Mouse (Mus musculus): ENCODE measurements around the gene Csnk2a1. TPM values are rescaled to one million over a fixed set of nuclear protein-coding genes. Genes with fewer than 3 reads are reported as not detected.

Gene Csnk2a1
- polyA plus RNA-seq, 1 experiment from 2014 or later = 106 TPM

DNA sequence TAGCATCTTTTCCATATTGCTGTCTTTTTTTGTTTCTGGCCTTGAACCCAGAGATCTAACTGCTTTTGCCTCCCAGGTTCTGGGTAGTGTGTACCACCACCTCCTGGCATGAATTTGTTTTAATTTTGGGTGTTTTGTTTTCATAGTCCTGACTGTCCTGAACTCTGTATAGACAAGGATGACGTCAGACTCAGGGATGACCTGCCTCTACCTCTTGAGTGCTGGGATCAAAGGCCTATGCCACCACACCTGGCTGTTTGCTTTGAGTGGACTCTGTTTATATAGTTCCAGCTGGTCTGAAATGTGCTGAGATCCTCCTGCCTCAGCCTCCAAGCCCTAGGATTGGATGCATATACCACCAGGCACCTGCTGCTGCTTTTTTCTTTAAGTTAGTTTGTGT is 11.3 kb downstream of the Csnk2a1 start:
- Histone ChIP-seq H3K9me3 (ENCODE audit: control insufficient read depth, low read length) (no peaks in the 10 kb centered on the region), H3K4me3 (ENCODE audit: control insufficient read depth in 1 of 2, insufficient read depth in 1 of 2, low read depth in 1 of 2, low read length in 2 of 2) (no peak overlapping the region), H3K4me1 (ENCODE audit: control insufficient read depth in 2 of 2, insufficient read depth in 2 of 2, low read length in 2 of 2) (peaks cover 0 to 3% of the 10 kb centered on the region in 2 experiments; a peak in 1 of 4 replicates), H3K27me3 (ENCODE audit: control insufficient read depth, insufficient read depth, low read length) (no peaks in the 10 kb centered on the region), H3K4me2 (ENCODE audit: low read length) (no peak overlapping the region), H3K9ac (ENCODE audit: low read length) (no peak overlapping the region), H3K36me3 (ENCODE audit: control insufficient read depth, insufficient read depth, low read length) (peaks cover 38% of the 10 kb centered on the region), H3K27ac (replicated peaks in 1 of 2; ENCODE audit: control insufficient read depth in 1 of 2, insufficient read depth in 1 of 2, low read depth in 2 of 2, low read length in 2 of 2) (no peak overlapping the region)
- WGBS = 90% methylated on average over 1 of the region's 1 CpGs
- no peak for ATAC-seq (ENCODE audit: insufficient number of reproducible peaks, insufficient read depth, low FRiP score, low read depth)

DNA sequence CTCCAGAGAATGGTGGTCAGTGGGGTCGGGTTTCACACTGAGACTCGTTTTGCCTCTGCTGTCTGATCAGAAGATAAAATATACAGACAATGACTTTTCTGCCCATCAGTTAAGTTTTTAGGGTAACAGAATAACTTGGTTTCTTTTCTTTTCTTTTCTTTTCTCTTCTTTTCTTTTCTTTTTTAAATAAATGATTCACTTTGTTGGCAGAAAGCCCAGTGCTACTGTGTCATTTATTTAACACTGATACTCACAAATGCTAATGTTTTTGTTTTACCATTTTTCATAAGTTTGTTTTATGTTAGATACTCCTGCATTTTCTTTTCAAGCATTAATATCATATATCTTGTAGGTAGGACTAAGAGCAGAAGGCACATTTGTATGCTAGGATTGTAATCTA is 13.9 kb downstream of the Csnk2a1 start:
- H3K4me2 ChIP-seq (ENCODE audit: low read length) = no peak overlapping the region
- no peaks in the 10 kb centered on the region for H3K9me3 ChIP-seq (ENCODE audit: control insufficient read depth, low read length)
- H3K4me1 ChIP-seq (ENCODE audit: control insufficient read depth in 2 of 2, insufficient read depth in 2 of 2, low read length in 2 of 2) = peaks cover 0 to 3% of the 10 kb centered on the region in 2 experiments; a peak in 1 of 4 replicates
- H3K27me3 ChIP-seq (ENCODE audit: control insufficient read depth, insufficient read depth, low read length) = no peaks in the 10 kb centered on the region
- WGBS = 33% methylated on average over 2 of the region's 2 CpGs
- H3K9ac ChIP-seq (ENCODE audit: low read length) = no peak overlapping the region
- H3K36me3 ChIP-seq (ENCODE audit: control insufficient read depth, insufficient read depth, low read length) = peaks cover 35% of the 10 kb centered on the region
- no peak for ATAC-seq (ENCODE audit: insufficient number of reproducible peaks, insufficient read depth, low FRiP score, low read depth)
- no peak overlapping the region for H3K4me3 ChIP-seq (ENCODE audit: control insufficient read depth in 1 of 2, insufficient read depth in 1 of 2, low read depth in 1 of 2, low read length in 2 of 2)
- no peak overlapping the region for H3K27ac ChIP-seq (replicated peaks in 1 of 2; ENCODE audit: control insufficient read depth in 1 of 2, insufficient read depth in 1 of 2, low read depth in 2 of 2, low read length in 2 of 2)

GRCm38 (mm10) chr2:152247213-152247612 is 20.6 kb downstream of the Csnk2a1 start:
- peaks cover 27% of the 10 kb centered on the region for H3K36me3 ChIP-seq (ENCODE audit: control insufficient read depth, insufficient read depth, low read length)
- H3K4me1 ChIP-seq (ENCODE audit: control insufficient read depth in 2 of 2, insufficient read depth in 2 of 2, low read length in 2 of 2) = peaks cover 0 to 4% of the 10 kb centered on the region in 2 experiments; a peak in 1 of 4 replicates
- no peak overlapping the region for H3K4me2 ChIP-seq (ENCODE audit: low read length)
- ATAC-seq (ENCODE audit: insufficient number of reproducible peaks, insufficient read depth, low FRiP score, low read depth) = no peak
- no peak overlapping the region for H3K4me3 ChIP-seq (ENCODE audit: control insufficient read depth in 1 of 2, insufficient read depth in 1 of 2, low read depth in 1 of 2, low read length in 2 of 2)
- H3K9ac ChIP-seq (ENCODE audit: low read length) = no peak overlapping the region
- 85% methylated on average over 1 of the region's 1 CpGs for WGBS
- no peak overlapping the region for H3K27ac ChIP-seq (replicated peaks in 1 of 2; ENCODE audit: control insufficient read depth in 1 of 2, insufficient read depth in 1 of 2, low read depth in 2 of 2, low read length in 2 of 2)
- no peaks in the 10 kb centered on the region for H3K27me3 ChIP-seq (ENCODE audit: control insufficient read depth, insufficient read depth, low read length)
- H3K9me3 ChIP-seq (ENCODE audit: control insufficient read depth, low read length) = no peaks in the 10 kb centered on the region

GRCm38 (mm10) chr2:152250511-152250910 is 23.9 kb downstream of the Csnk2a1 start:
- H3K36me3 ChIP-seq (ENCODE audit: control insufficient read depth, insufficient read depth, low read length) = peaks cover 52% of the 10 kb centered on the region
- 46% methylated on average over 2 of the region's 4 CpGs for WGBS
- no peak overlapping the region for H3K4me2 ChIP-seq (ENCODE audit: low read length)
- ATAC-seq (ENCODE audit: insufficient number of reproducible peaks, insufficient read depth, low FRiP score, low read depth) = no peak
- no peak overlapping the region for H3K4me3 ChIP-seq (ENCODE audit: control insufficient read depth in 1 of 2, insufficient read depth in 1 of 2, low read depth in 1 of 2, low read length in 2 of 2)
- peaks cover 0 to 4% of the 10 kb centered on the region in 2 experiments; a peak in 1 of 4 replicates for H3K4me1 ChIP-seq (ENCODE audit: control insufficient read depth in 2 of 2, insufficient read depth in 2 of 2, low read length in 2 of 2)
- H3K27ac ChIP-seq (replicated peaks in 1 of 2; ENCODE audit: control insufficient read depth in 1 of 2, insufficient read depth in 1 of 2, low read depth in 2 of 2, low read length in 2 of 2) = 0 out of 4 replicates have a peak overlapping the region, but pooled peaks of 1 of the 2 experiments have one; percentile 33
- H3K9me3 ChIP-seq (ENCODE audit: control insufficient read depth, low read length) = no peaks in the 10 kb centered on the region
- H3K9ac ChIP-seq (ENCODE audit: low read length) = no peak overlapping the region
- no peaks in the 10 kb centered on the region for H3K27me3 ChIP-seq (ENCODE audit: control insufficient read depth, insufficient read depth, low read length)

GRCm38 (mm10) chr2:152259739-152260138 is 33.1 kb downstream of the Csnk2a1 start:
- H3K4me2 ChIP-seq (ENCODE audit: low read length) = no peak overlapping the region
- 90% methylated on average over 1 of the region's 1 CpGs for WGBS
- H3K4me1 ChIP-seq (ENCODE audit: control insufficient read depth in 2 of 2, insufficient read depth in 2 of 2, low read length in 2 of 2) = no peaks in the 10 kb centered on the region
- ATAC-seq (ENCODE audit: insufficient number of reproducible peaks, insufficient read depth, low FRiP score, low read depth) = no peak
- H3K9ac ChIP-seq (ENCODE audit: low read length) = no peak overlapping the region
- H3K27ac ChIP-seq (replicated peaks in 1 of 2; ENCODE audit: control insufficient read depth in 1 of 2, insufficient read depth in 1 of 2, low read depth in 2 of 2, low read length in 2 of 2) = no peak overlapping the region
- no peaks in the 10 kb centered on the region for H3K27me3 ChIP-seq (ENCODE audit: control insufficient read depth, insufficient read depth, low read length)
- H3K9me3 ChIP-seq (ENCODE audit: control insufficient read depth, low read length) = no peaks in the 10 kb centered on the region
- no peak overlapping the region for H3K4me3 ChIP-seq (ENCODE audit: control insufficient read depth in 1 of 2, insufficient read depth in 1 of 2, low read depth in 1 of 2, low read length in 2 of 2)
- peaks cover 85% of the 10 kb centered on the region for H3K36me3 ChIP-seq (ENCODE audit: control insufficient read depth, insufficient read depth, low read length)

DNA sequence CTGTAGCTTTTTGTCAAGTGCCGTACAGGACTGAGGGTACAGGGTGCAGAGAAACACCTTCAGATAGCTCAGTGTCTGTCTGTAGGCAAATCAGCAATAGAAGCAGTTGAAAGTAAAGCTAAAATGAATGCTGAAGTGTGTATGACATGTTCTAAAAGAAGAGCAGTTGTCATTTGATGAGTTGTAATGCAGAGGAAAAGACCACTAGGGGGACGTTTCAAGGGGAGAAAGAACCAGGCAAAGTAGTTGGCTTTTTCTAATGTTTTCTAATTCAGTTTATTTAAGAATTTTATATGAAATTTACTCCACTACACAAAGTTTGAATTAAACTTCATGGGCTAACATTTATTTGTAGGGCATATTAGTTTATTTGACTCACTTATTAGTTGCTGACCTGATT is 47.0 kb downstream of the Csnk2a1 start:
- no peak for ATAC-seq (ENCODE audit: insufficient number of reproducible peaks, insufficient read depth, low FRiP score, low read depth)
- no peak overlapping the region for H3K4me2 ChIP-seq (ENCODE audit: low read length)
- H3K9me3 ChIP-seq (ENCODE audit: control insufficient read depth, low read length) = no peaks in the 10 kb centered on the region
- H3K4me1 ChIP-seq (ENCODE audit: control insufficient read depth in 2 of 2, insufficient read depth in 2 of 2, low read length in 2 of 2) = no peaks in the 10 kb centered on the region
- peaks cover 85% of the 10 kb centered on the region for H3K36me3 ChIP-seq (ENCODE audit: control insufficient read depth, insufficient read depth, low read length)
- H3K27me3 ChIP-seq (ENCODE audit: control insufficient read depth, insufficient read depth, low read length) = no peaks in the 10 kb centered on the region
- 74% methylated on average over 2 of the region's 2 CpGs for WGBS
- H3K9ac ChIP-seq (ENCODE audit: low read length) = no peak overlapping the region
- no peak overlapping the region for H3K4me3 ChIP-seq (ENCODE audit: control insufficient read depth in 1 of 2, insufficient read depth in 1 of 2, low read depth in 1 of 2, low read length in 2 of 2)
- no peak overlapping the region for H3K27ac ChIP-seq (replicated peaks in 1 of 2; ENCODE audit: control insufficient read depth in 1 of 2, insufficient read depth in 1 of 2, low read depth in 2 of 2, low read length in 2 of 2)

DNA sequence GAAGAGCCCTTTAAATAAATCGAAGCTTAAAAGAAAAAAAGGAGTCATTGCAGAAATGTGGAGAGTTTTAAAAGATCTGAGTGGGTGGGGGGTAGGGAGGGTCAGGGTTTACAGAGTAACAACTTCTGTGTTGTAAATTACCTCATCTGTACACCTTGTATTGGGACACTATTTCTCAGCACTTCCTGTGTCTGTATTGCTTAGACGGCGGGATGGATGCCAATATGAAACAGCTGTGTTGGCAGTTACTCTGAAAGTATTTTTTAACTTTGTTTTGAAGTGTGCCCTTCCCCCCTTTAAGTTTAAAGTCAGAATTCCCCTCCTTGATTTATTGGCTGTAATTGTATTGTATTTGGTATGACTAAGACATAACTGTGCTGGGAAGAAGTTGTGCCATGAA is 54.8 kb downstream of the Csnk2a1 start:
- Histone ChIP-seq H3K4me3 (ENCODE audit: control insufficient read depth in 1 of 2, insufficient read depth in 1 of 2, low read depth in 1 of 2, low read length in 2 of 2) (no peak overlapping the region), H3K36me3 (ENCODE audit: control insufficient read depth, insufficient read depth, low read length) (peaks cover 84% of the 10 kb centered on the region), H3K4me1 (ENCODE audit: control insufficient read depth in 2 of 2, insufficient read depth in 2 of 2, low read length in 2 of 2) (no peaks in the 10 kb centered on the region), H3K27me3 (ENCODE audit: control insufficient read depth, insufficient read depth, low read length) (no peaks in the 10 kb centered on the region), H3K4me2 (ENCODE audit: low read length) (no peak overlapping the region), H3K9me3 (ENCODE audit: control insufficient read depth, low read length) (no peaks in the 10 kb centered on the region), H3K27ac (replicated peaks in 1 of 2; ENCODE audit: control insufficient read depth in 1 of 2, insufficient read depth in 1 of 2, low read depth in 2 of 2, low read length in 2 of 2) (no peak overlapping the region), H3K9ac (ENCODE audit: low read length) (no peak overlapping the region)
- 77% methylated on average over 3 of the region's 3 CpGs for WGBS
- ATAC-seq (ENCODE audit: insufficient number of reproducible peaks, insufficient read depth, low FRiP score, low read depth) = no peak

- Histone ChIP-seq H3K27ac (replicated peaks in 1 of 2; ENCODE audit: control insufficient read depth in 1 of 2, insufficient read depth in 1 of 2, low read depth in 2 of 2, low read length in 2 of 2) (no peak overlapping the region), H3K9ac (ENCODE audit: low read length) (no peak overlapping the region), H3K4me1 (ENCODE audit: control insufficient read depth in 2 of 2, insufficient read depth in 2 of 2, low read length in 2 of 2) (peaks cover 0 to 3% of the 10 kb centered on the region in 2 experiments; a peak in 1 of 4 replicates), H3K36me3 (ENCODE audit: control insufficient read depth, insufficient read depth, low read length) (peaks cover 47% of the 10 kb centered on the region), H3K9me3 (ENCODE audit: control insufficient read depth, low read length) (no peaks in the 10 kb centered on the region), H3K4me2 (ENCODE audit: low read length) (no peak overlapping the region), H3K4me3 (ENCODE audit: control insufficient read depth in 1 of 2, insufficient read depth in 1 of 2, low read depth in 1 of 2, low read length in 2 of 2) (no peak overlapping the region), H3K27me3 (ENCODE audit: control insufficient read depth, insufficient read depth, low read length) (no peaks in the 10 kb centered on the region)
- 89% methylated on average over 5 of the region's 5 CpGs for WGBS
- ATAC-seq (ENCODE audit: insufficient number of reproducible peaks, insufficient read depth, low FRiP score, low read depth) = no peak
Observed at GRCm38 (mm10) chr2:152287560-152287959, 60.9 kb downstream of the Csnk2a1 start.

Measured in heart, embryonic 14.5 days (tissue).